Mouse (Mus musculus): Measurements from ENCODE around the gene Syt13. TPM values are rescaled to one million over a fixed set of nuclear protein-coding genes. Genes with fewer than 3 reads are reported as not detected.

The Syt13 gene
- polyA plus RNA-seq (2012), result not detected in 2 replicates

GRCm38 (mm10) chr2:92914933-92915553 is at the start of gene Syt13:
TSS of gene Syt13 (plus strand) at chr2:92915098.

Other genes with a start within 250 kb of the Syt13 start
- gene Prdm11, start 131.1 kb downstream of the Syt13 start, polyA plus RNA-seq (2012), result 15.6 and 18.8 TPM in 2 replicates

Measured in megakaryocyte-erythroid progenitor cell, adult 5 weeks (primary cell).